Mouse (Mus musculus) kidney, embryonic 15.5 days (tissue): ENCODE results near the gene Gemin6. TPM values are rescaled to one million over a fixed set of nuclear protein-coding genes. Genes with fewer than 3 reads are reported as not detected.
"Not testable (repeated sequence)": the region's sequence is repeated elsewhere in the genome, so short reads cannot be mapped to it uniquely, and the experiment has no call there.

Source experiments
- ATAC-seq: fragments of 200-750 bp; cut with Nextera tagmentation; replicated peaks from 2 replicates; pipeline ENCODE4 v1.8.0; 2017; ENCODE audit warnings: moderate TSS enrichment; ENCODE audit not compliant: low FRiP score
- H3K27ac ChIP-seq: fragments of 300-500 bp; sonication (generic); 2 replicates; pipeline ENCODE4 v1.5.1; 2015; ENCODE audit warnings: mild to moderate bottlenecking, inconsistent platforms
- H3K27me3 ChIP-seq: fragments of 300-500 bp; sonication (generic); 2 replicates; pipeline ENCODE4 v1.6.1; 2015; ENCODE audit warnings: inconsistent platforms
- H3K36me3 ChIP-seq: fragments of 300-500 bp; sonication (generic); 2 replicates; pipeline ENCODE4 v1.6.1; 2015; ENCODE audit warnings: inconsistent platforms
- H3K4me1 ChIP-seq: fragments of 300-500 bp; sonication (generic); 2 replicates; pipeline ENCODE4 v1.6.1; 2015; ENCODE audit warnings: inconsistent platforms
- H3K4me2 ChIP-seq: fragments of 300-500 bp; sonication (generic); 2 replicates; pipeline ENCODE4 v1.6.1; 2015; ENCODE audit warnings: moderate library complexity, mild to moderate bottlenecking, inconsistent platforms
- H3K4me3 ChIP-seq: fragments of 300-500 bp; sonication (generic); replicated peaks from 2 replicates; pipeline ENCODE4 v1.5.1; 2015; ENCODE audit warnings: mild to moderate bottlenecking, inconsistent platforms
- H3K9ac ChIP-seq: fragments of 300-500 bp; sonication (generic); 2 replicates; pipeline ENCODE4 v1.6.1; 2015; ENCODE audit warnings: mild to moderate bottlenecking, inconsistent platforms
- H3K9me3 ChIP-seq: fragments of 300-500 bp; sonication (generic); replicated peaks from 2 replicates; pipeline ENCODE4 v1.6.1; 2016; ENCODE audit warnings: inconsistent platforms
- WGBS: fragments of 180-500 bp; shearing (Covaris S2); methylation state at CpG from one replicate; pipeline ENCODE4 v1.1.7; 2015; ENCODE audit warnings: mixed read lengths; 5-methylcytosine and 5-hydroxymethylcytosine counted together
- polyA plus RNA-seq: library from polyadenylated mRNA; unstranded; fragments of >200 nt; fragmentation: Nextera tagmentation; extraction: Ambion mirVana; gene quantifications from 2 replicates; pipeline ENCODE4 v1.2.1, GENCODE M21; 2015

Gene Gemin6
- polyA plus RNA-seq = 41.0 and 45.1 TPM in 2 replicates

DNA sequence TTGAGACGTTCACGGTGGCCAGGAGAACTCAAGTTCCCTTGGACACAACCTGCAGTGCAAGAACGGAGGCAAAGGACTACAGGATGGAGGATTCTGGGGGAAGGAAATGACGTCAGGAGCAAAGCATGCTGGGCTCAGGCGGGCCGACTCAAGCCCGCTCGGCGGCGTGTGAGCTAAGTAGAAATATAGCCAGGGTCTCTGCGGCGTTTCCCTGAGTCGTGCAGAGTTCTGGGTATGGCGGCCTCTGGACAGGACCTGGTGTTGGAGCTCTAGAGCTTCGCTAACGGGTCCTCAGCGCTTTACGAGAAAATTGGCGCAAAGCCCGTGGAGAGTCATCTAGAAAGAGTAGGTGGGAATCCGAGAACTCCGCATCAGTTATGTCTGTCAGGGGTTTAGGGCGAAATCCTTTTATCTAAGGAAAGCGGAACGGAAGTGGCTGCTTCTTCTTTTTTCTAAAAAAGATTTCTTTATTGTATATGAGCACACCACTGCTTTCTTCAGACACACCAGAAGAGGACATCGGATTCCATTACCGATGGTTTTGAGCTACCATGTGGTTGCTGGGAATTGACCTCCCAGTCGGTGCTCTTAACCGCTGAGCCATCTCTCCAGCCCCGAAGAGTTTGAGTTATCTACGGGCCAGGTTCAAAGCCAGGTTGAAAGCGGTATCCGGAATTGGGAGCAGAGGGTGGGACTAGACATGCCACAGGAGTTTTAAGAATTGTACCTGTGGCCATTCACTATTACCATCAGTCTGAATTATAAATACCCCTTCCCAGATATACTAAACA lies at the start of gene Gemin6:
Gemin6 (plus strand) TSS at position 116 of the 791 bp plus-strand sequence.
- Histone ChIP-seq H3K4me2 (peak within 1 kb of the TSS; percentile 77), H3K9ac (peak within 1 kb of the TSS; percentile 75), H3K9me3 (no peaks in the 10 kb centered on the region), H3K36me3 (peaks cover 26% of the 10 kb centered on the region), H3K4me3 (peak within 1 kb of the TSS; percentile 67), H3K27me3 (no peaks in the 10 kb centered on the region), H3K4me1 (peaks cover 5% of the 10 kb centered on the region), H3K27ac (peak within 1 kb of the TSS; percentile 96)
- under 1% methylated on average over 33 of the region's 33 CpGs for WGBS
- peak; percentile 97 for ATAC-seq

- no peak overlapping the region for H3K9ac ChIP-seq
- H3K4me1 ChIP-seq = peaks cover 8% of the 10 kb centered on the region
- H3K4me2 ChIP-seq = no peak overlapping the region
- ATAC-seq = 0 out of 2 replicates have a peak, but pooled peaks have one; percentile 43
- H3K9me3 ChIP-seq = no peaks in the 10 kb centered on the region
- no peaks in the 10 kb centered on the region for H3K36me3 ChIP-seq
- no peak overlapping the region for H3K4me3 ChIP-seq
- no peaks in the 10 kb centered on the region for H3K27me3 ChIP-seq
- H3K27ac ChIP-seq = no peak overlapping the region
- WGBS = 53% methylated on average over 19 of the region's 19 CpGs
These were observed 49.4 kb upstream of the Gemin6 start for GRCm38 (mm10) chr17:80174699-80175385.

GRCm38 (mm10) chr17:80175386-80175739 lies 48.9 kb upstream of the Gemin6 start:
- no peak for ATAC-seq
- Histone ChIP-seq H3K4me1 (peaks cover 8% of the 10 kb centered on the region), H3K4me2 (no peak overlapping the region), H3K9me3 (no peaks in the 10 kb centered on the region), H3K36me3 (no peaks in the 10 kb centered on the region), H3K27me3 (no peaks in the 10 kb centered on the region), H3K9ac (no peak overlapping the region), H3K4me3 (no peak overlapping the region), H3K27ac (no peak overlapping the region)
- 85% methylated on average over 4 of the region's 4 CpGs for WGBS

DNA sequence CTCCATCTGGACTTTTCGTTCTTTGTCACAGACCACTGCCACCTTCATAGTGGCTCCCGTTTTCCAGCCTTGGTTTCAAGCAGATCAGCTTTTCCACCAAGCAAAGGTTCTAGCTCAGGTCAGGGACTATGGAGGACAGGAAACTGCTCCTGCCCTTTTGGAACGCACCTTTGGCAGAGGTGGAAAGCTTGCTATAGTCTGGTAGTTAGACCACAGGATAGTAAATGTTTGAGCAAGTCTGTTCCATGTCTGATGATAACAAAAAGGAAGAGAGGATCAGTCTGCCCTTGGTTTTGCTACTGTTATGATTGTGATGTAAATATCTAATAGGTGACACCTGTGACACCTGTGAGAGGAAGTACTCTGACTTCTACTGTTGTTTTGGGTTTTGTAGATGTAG lies 48.3 kb upstream of the Gemin6 start:
- Histone ChIP-seq H3K4me1 (peaks cover 8% of the 10 kb centered on the region), H3K4me2 (no peak overlapping the region), H3K4me3 (no peak overlapping the region), H3K27ac (no peak overlapping the region), H3K9me3 (no peaks in the 10 kb centered on the region), H3K9ac (no peak overlapping the region), H3K36me3 (no peaks in the 10 kb centered on the region), H3K27me3 (no peaks in the 10 kb centered on the region)
- 89% methylated on average over 3 of the region's 3 CpGs for WGBS
- ATAC-seq = no peak

DNA sequence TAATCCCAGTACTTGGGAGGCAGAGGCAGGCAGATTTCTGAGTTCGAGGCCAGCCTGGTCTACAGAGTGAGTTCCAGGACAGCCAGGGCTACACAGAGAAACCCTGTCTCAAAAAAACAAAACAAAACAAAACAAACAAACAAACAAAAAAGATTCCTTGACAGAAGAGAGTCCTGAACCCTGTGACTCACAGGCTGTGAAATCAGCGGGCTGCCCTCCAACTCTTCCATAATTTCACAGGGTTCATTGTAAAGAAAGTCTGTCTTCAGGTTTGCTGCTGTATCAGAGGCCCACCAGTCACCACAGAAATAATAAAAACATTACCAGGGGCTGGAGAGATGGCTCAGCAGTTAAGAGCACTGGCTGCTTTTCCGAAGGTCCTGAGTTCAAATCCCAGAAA lies 45.4 kb upstream of the Gemin6 start:
- not testable (repeated sequence) for H3K4me2 ChIP-seq, H3K27ac ChIP-seq, H3K9ac ChIP-seq, H3K4me3 ChIP-seq, H3K27me3 ChIP-seq, H3K4me1 ChIP-seq, H3K9me3 ChIP-seq, ATAC-seq, H3K36me3 ChIP-seq
- whole genome bisulfite sequencing = 99% methylated on average over 3 of the region's 3 CpGs

DNA sequence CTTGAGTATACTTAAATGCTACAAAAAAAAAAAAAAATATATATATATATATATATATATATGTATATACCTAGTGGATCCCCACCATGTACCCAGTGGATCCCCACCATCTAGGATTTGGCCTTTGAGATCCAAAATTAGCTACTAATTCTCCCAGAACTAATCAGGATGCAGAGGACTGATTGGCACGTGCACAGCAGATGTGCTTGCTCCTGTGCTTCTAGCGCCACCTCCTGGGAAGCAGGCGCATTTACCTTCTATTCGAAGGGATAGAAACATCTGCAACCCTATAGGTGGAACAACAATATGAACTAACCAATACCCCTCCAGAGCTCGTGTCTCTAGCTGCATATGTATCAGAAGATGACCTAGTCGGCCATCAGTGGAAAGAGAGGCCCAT lies 44.3 kb upstream of the Gemin6 start:
- Histone ChIP-seq H3K27me3 (no peaks in the 10 kb centered on the region), H3K9me3 (no peaks in the 10 kb centered on the region), H3K27ac (no peak overlapping the region), H3K4me1 (peaks cover 2% of the 10 kb centered on the region), H3K4me2 (no peak overlapping the region), H3K36me3 (no peaks in the 10 kb centered on the region), H3K9ac (no peak overlapping the region), H3K4me3 (no peak overlapping the region)
- peak; percentile 78 for ATAC-seq
- WGBS = under 1% methylated on average over 6 of the region's 6 CpGs

DNA sequence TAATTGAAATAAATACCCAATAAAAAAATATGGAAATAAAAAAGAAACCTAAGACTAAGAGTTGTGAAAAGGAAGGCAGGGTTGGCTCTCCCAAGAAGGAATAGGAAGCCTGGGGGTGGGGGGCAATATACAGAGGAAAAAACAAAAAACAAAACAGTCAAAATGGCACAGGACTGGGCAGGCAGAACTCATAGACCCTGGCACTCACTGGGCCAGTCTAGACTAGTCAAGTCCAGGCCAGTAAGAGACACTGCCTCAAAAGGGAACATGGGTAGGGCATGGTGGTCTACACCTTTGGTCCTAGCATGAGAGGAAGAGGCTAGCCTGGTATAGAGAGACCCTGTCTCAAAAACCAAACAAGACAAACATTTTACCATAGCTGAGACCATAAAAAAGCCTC lies 43.8 kb upstream of the Gemin6 start:
- Histone ChIP-seq H3K9ac (no peak overlapping the region), H3K4me2 (no peak overlapping the region), H3K4me1 (no peaks in the 10 kb centered on the region), H3K9me3 (no peaks in the 10 kb centered on the region), H3K27ac (no peak overlapping the region), H3K27me3 (no peaks in the 10 kb centered on the region), H3K4me3 (no peak overlapping the region), H3K36me3 (no peaks in the 10 kb centered on the region)
- ATAC-seq = 0 out of 2 replicates have a peak, but pooled peaks have one; percentile 15

GRCm38 (mm10) chr17:80183615-80184014 lies 40.6 kb upstream of the Gemin6 start:
- no peaks in the 10 kb centered on the region for H3K27me3 ChIP-seq
- 80% methylated on average over 10 of the region's 10 CpGs for WGBS
- no peak for ATAC-seq
- H3K4me1 ChIP-seq = no peaks in the 10 kb centered on the region
- H3K27ac ChIP-seq = no peak overlapping the region
- no peaks in the 10 kb centered on the region for H3K9me3 ChIP-seq
- H3K36me3 ChIP-seq = no peaks in the 10 kb centered on the region
- no peak overlapping the region for H3K9ac ChIP-seq
- no peak overlapping the region for H3K4me3 ChIP-seq
- H3K4me2 ChIP-seq = no peak overlapping the region

DNA sequence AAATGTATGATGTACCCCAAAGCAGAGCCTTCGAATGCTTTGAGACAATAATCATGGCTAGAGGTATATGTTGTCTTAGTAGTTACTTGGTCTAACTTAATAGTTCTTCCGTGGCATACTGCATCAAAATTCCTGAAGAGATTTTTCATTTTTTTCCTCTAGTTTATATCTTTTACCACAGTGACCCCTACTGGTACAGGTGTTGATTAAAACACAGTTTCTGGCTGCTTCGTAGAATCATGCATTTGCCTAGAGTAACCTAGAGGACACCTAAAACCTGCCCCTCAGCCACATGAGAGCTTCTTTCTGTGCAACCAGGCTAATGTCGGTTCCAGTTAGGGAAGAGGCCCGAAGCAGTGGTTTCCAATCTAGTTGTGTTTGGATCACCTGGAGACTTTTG lies 31.2 kb upstream of the Gemin6 start:
- 73% methylated on average over 5 of the region's 5 CpGs for WGBS
- no peaks in the 10 kb centered on the region for H3K4me1 ChIP-seq
- no peak for ATAC-seq
- no peak overlapping the region for H3K27ac ChIP-seq
- H3K27me3 ChIP-seq = no peaks in the 10 kb centered on the region
- H3K4me3 ChIP-seq = no peak overlapping the region
- peaks cover 33% of the 10 kb centered on the region for H3K36me3 ChIP-seq
- no peak overlapping the region for H3K9ac ChIP-seq
- H3K4me2 ChIP-seq = no peak overlapping the region
- no peaks in the 10 kb centered on the region for H3K9me3 ChIP-seq

DNA sequence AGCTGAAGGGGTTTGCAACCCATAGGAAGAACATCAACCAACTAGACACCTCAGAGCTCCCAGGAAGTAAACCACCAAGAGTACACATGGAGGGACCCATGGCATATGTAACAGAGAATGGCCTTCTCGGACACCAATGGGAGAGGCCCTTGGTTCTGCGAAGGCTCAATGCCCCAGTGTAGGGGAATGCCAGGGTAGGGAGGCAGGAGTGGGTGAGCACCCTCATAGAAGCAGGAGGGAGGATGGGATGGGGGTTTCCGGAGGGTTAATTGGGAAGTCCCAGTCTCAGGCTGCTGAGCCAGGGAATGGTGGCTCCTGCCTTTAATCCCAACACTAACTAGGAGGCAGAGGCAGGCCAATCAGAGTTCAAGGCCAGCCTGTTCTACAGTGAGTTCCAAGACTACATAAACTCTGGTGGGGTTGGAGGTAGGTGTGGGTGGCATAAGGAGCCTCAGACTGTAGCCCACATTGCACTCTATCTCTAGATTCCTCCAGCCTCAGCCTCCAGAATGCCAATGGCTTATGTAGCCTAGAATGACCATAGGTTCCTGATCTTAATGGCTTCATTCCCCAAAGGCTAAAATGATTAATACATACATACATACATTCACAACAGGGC lies 25.0 kb upstream of the Gemin6 start:
- H3K4me3 ChIP-seq = no peak overlapping the region
- H3K36me3 ChIP-seq = peaks cover 86% of the 10 kb centered on the region
- no peak overlapping the region for H3K4me2 ChIP-seq
- no peaks in the 10 kb centered on the region for H3K27me3 ChIP-seq
- H3K9me3 ChIP-seq = no peaks in the 10 kb centered on the region
- H3K4me1 ChIP-seq = peaks cover 5% of the 10 kb centered on the region; the same call in 1 of the 2 replicates
- 83% methylated on average over 3 of the region's 3 CpGs for WGBS
- no peak overlapping the region for H3K9ac ChIP-seq
- 0 out of 2 replicates have a peak, but pooled peaks have one; percentile 25 for ATAC-seq
- H3K27ac ChIP-seq = no peak overlapping the region

DNA sequence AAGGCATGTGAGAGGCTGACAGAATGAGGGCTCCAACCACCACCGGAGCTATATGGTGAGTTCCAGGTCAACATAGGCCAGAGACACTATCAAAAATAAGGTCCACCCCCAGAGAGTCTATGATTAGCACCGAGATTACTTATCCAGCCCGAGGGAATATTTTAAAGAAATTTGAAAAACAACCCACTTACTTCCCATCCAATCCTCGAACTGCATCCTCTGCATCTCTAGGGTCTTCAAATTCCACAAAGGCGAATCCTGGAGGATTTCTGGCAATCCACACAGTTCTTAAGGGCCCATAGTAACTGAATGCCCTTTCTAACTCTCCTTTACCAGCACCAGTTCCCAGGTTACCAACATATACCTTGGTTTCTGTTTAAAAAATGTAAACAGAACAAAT lies 18.6 kb upstream of the Gemin6 start:
- no peaks in the 10 kb centered on the region for H3K9me3 ChIP-seq
- no peaks in the 10 kb centered on the region for H3K27me3 ChIP-seq
- WGBS = 9% methylated on average over 5 of the region's 5 CpGs
- no peak for ATAC-seq
- H3K27ac ChIP-seq = peak overlapping the region; percentile 99
- H3K4me2 ChIP-seq = peak overlapping the region; percentile 76
- H3K9ac ChIP-seq = peak overlapping the region; percentile 99
- peaks cover 42% of the 10 kb centered on the region for H3K36me3 ChIP-seq
- peak overlapping the region; percentile 98 for H3K4me3 ChIP-seq
- peaks cover 21% of the 10 kb centered on the region for H3K4me1 ChIP-seq

DNA sequence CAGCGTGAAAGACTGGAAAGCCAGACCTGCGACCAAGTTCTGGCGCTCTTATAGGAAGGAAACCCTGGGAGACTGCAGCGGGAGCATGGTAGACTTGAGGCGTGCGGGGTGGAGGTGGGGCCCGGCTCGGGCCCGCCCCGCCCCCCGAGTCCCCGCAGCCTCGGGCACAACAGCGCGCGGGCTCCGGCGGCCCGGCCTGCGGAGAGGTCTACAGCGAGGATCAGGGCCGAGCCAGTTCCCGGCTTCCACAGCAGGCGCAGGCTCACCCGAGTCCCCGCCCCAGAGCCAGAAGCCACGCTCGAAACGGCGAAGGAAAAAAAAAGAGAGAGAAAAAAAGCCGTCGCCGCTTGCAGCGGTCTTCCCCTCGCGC lies 18.0 kb upstream of the Gemin6 start:
- H3K27me3 ChIP-seq = no peaks in the 10 kb centered on the region
- no peaks in the 10 kb centered on the region for H3K9me3 ChIP-seq
- WGBS = 0% methylated on average over 36 of the region's 36 CpGs
- peak overlapping the region; percentile 99 for H3K27ac ChIP-seq
- peaks cover 21% of the 10 kb centered on the region for H3K4me1 ChIP-seq
- H3K4me3 ChIP-seq = peak overlapping the region; percentile 98
- H3K9ac ChIP-seq = peak overlapping the region; percentile 99
- H3K36me3 ChIP-seq = peaks cover 38% of the 10 kb centered on the region
- H3K4me2 ChIP-seq = peak overlapping the region; percentile 76
- ATAC-seq = peak; percentile 50
